Mouse (Mus musculus): Measurements from ENCODE around the gene Ttc5.
"Not testable (repeated sequence)": the region's sequence is repeated elsewhere in the genome, so short reads cannot be mapped to it uniquely, and the experiment has no call there.

Gene Ttc5

GRCm38 (mm10) chr14:50785251-50785637 lies at the start of gene Ttc5:
Ttc5 (minus strand) TSS chr14:50785519.
- TF ChIP-seq NANOG (IDR thresholded peaks at IDR 0.05; ENCODE audit: borderline replicate concordance, low read length) (no peak), CTCF (conservative IDR thresholded peaks at IDR 0.05; ENCODE audit: low read length) (peak; percentile 91), POU5F1 (IDR thresholded peaks at IDR 0.05; ENCODE audit: borderline replicate concordance, low read length) (no peak)
- Histone ChIP-seq H3K27me3 (ENCODE audit: insufficient read depth, low read length) (no peaks in the 10 kb centered on the region), H3K9me3 (ENCODE audit: low read length) (no peaks in the 10 kb centered on the region), H3K36me3 (ENCODE audit: insufficient read depth, low read length) (peaks cover 36% of the 10 kb centered on the region), H3K4me3 (replicated peaks; ENCODE audit: low read length) (peak within 1 kb of the TSS; percentile 94), H3K4me1 (replicated peaks; ENCODE audit: low read depth, low read length) (peaks cover 40% of the 10 kb centered on the region)

GRCm38 (mm10) chr14:50834435-50834834 lies 49.1 kb upstream of the Ttc5 start:
- H3K4me1 ChIP-seq (replicated peaks; ENCODE audit: low read depth, low read length): peaks cover 21% of the 10 kb centered on the region
- no peak overlapping the region for H3K4me3 ChIP-seq (replicated peaks; ENCODE audit: low read length)
- H3K36me3 ChIP-seq (ENCODE audit: insufficient read depth, low read length): peaks cover 36% of the 10 kb centered on the region
- no peaks in the 10 kb centered on the region for H3K9me3 ChIP-seq (ENCODE audit: low read length)
- peaks cover 4% of the 10 kb centered on the region for H3K27me3 ChIP-seq (ENCODE audit: insufficient read depth, low read length)
- TF ChIP-seq POU5F1 (IDR thresholded peaks at IDR 0.05; ENCODE audit: borderline replicate concordance, low read length) (no peak), NANOG (IDR thresholded peaks at IDR 0.05; ENCODE audit: borderline replicate concordance, low read length) (no peak), CTCF (conservative IDR thresholded peaks at IDR 0.05; ENCODE audit: low read length) (no peak)

GRCm38 (mm10) chr14:50833964-50834363 lies 48.6 kb upstream of the Ttc5 start:
- H3K36me3 ChIP-seq (ENCODE audit: insufficient read depth, low read length): peaks cover 36% of the 10 kb centered on the region
- peaks cover 7% of the 10 kb centered on the region for H3K27me3 ChIP-seq (ENCODE audit: insufficient read depth, low read length)
- H3K4me3 ChIP-seq (replicated peaks; ENCODE audit: low read length): no peak overlapping the region
- TF ChIP-seq NANOG (IDR thresholded peaks at IDR 0.05; ENCODE audit: borderline replicate concordance, low read length) (no peak), CTCF (conservative IDR thresholded peaks at IDR 0.05; ENCODE audit: low read length) (no peak), POU5F1 (IDR thresholded peaks at IDR 0.05; ENCODE audit: borderline replicate concordance, low read length) (no peak)
- peaks cover 24% of the 10 kb centered on the region for H3K4me1 ChIP-seq (replicated peaks; ENCODE audit: low read depth, low read length)
- H3K9me3 ChIP-seq (ENCODE audit: low read length): no peaks in the 10 kb centered on the region

- no peak for TF ChIP-seq CTCF (conservative IDR thresholded peaks at IDR 0.05; ENCODE audit: low read length)
- TF ChIP-seq POU5F1 (IDR thresholded peaks at IDR 0.05; ENCODE audit: borderline replicate concordance, low read length): no peak
- TF ChIP-seq NANOG (IDR thresholded peaks at IDR 0.05; ENCODE audit: borderline replicate concordance, low read length): no peak
Observed at GRCm38 (mm10) chr14:50829878-50830277, 44.6 kb upstream of the Ttc5 start.

GRCm38 (mm10) chr14:50826579-50826978 lies 41.3 kb upstream of the Ttc5 start:
- Histone ChIP-seq H3K9me3 (ENCODE audit: low read length) (no peaks in the 10 kb centered on the region), H3K4me3 (replicated peaks; ENCODE audit: low read length) (no peak overlapping the region), H3K27me3 (ENCODE audit: insufficient read depth, low read length) (peaks cover 9% of the 10 kb centered on the region), H3K4me1 (replicated peaks; ENCODE audit: low read depth, low read length) (peaks cover 12% of the 10 kb centered on the region), H3K36me3 (ENCODE audit: insufficient read depth, low read length) (peaks cover 38% of the 10 kb centered on the region)
- TF ChIP-seq NANOG (IDR thresholded peaks at IDR 0.05; ENCODE audit: borderline replicate concordance, low read length) (no peak), POU5F1 (IDR thresholded peaks at IDR 0.05; ENCODE audit: borderline replicate concordance, low read length) (no peak), CTCF (conservative IDR thresholded peaks at IDR 0.05; ENCODE audit: low read length) (no peak)

More at GRCm38 (mm10) chr14:50829878-50830277, 44.6 kb upstream of the Ttc5 start:
- peaks cover 12% of the 10 kb centered on the region for H3K4me1 ChIP-seq (replicated peaks; ENCODE audit: low read depth, low read length)
- peaks cover 9% of the 10 kb centered on the region for H3K27me3 ChIP-seq (ENCODE audit: insufficient read depth, low read length)
- no peak overlapping the region for H3K4me3 ChIP-seq (replicated peaks; ENCODE audit: low read length)
- peaks cover 19% of the 10 kb centered on the region for H3K36me3 ChIP-seq (ENCODE audit: insufficient read depth, low read length)
- H3K9me3 ChIP-seq (ENCODE audit: low read length): no peaks in the 10 kb centered on the region

- Histone ChIP-seq H3K9me3 (ENCODE audit: low read length) (no peaks in the 10 kb centered on the region), H3K4me3 (replicated peaks; ENCODE audit: low read length) (no peak overlapping the region), H3K4me1 (replicated peaks; ENCODE audit: low read depth, low read length) (peaks cover 4% of the 10 kb centered on the region; the same call in 1 of the 2 replicates), H3K27me3 (ENCODE audit: insufficient read depth, low read length) (peaks cover 5% of the 10 kb centered on the region; the same call in 1 of the 2 replicates), H3K36me3 (ENCODE audit: insufficient read depth, low read length) (peaks cover 56% of the 10 kb centered on the region)
- no peak for TF ChIP-seq POU5F1 (IDR thresholded peaks at IDR 0.05; ENCODE audit: borderline replicate concordance, low read length)
Observed at GRCm38 (mm10) chr14:50824219-50824618, 38.9 kb upstream of the Ttc5 start.

GRCm38 (mm10) chr14:50823240-50823639 lies 37.9 kb upstream of the Ttc5 start:
- no peaks in the 10 kb centered on the region for H3K9me3 ChIP-seq (ENCODE audit: low read length)
- H3K36me3 ChIP-seq (ENCODE audit: insufficient read depth, low read length): peaks cover 65% of the 10 kb centered on the region
- no peak for TF ChIP-seq POU5F1 (IDR thresholded peaks at IDR 0.05; ENCODE audit: borderline replicate concordance, low read length)
- TF ChIP-seq CTCF (conservative IDR thresholded peaks at IDR 0.05; ENCODE audit: low read length): peak; percentile 34
- TF ChIP-seq NANOG (IDR thresholded peaks at IDR 0.05; ENCODE audit: borderline replicate concordance, low read length): no peak
- H3K4me1 ChIP-seq (replicated peaks; ENCODE audit: low read depth, low read length): no peaks in the 10 kb centered on the region
- no peaks in the 10 kb centered on the region for H3K27me3 ChIP-seq (ENCODE audit: insufficient read depth, low read length)
- no peak overlapping the region for H3K4me3 ChIP-seq (replicated peaks; ENCODE audit: low read length)

GRCm38 (mm10) chr14:50813060-50813459 lies 27.7 kb upstream of the Ttc5 start:
- Histone ChIP-seq H3K4me1 (replicated peaks; ENCODE audit: low read depth, low read length) (peaks cover 19% of the 10 kb centered on the region), H3K36me3 (ENCODE audit: insufficient read depth, low read length) (peaks cover 81% of the 10 kb centered on the region), H3K4me3 (replicated peaks; ENCODE audit: low read length) (no peak overlapping the region), H3K27me3 (ENCODE audit: insufficient read depth, low read length) (no peaks in the 10 kb centered on the region), H3K9me3 (ENCODE audit: low read length) (no peaks in the 10 kb centered on the region)
- TF ChIP-seq CTCF (conservative IDR thresholded peaks at IDR 0.05; ENCODE audit: low read length) (no peak), POU5F1 (IDR thresholded peaks at IDR 0.05; ENCODE audit: borderline replicate concordance, low read length) (no peak)

- no peaks in the 10 kb centered on the region for H3K27me3 ChIP-seq (ENCODE audit: insufficient read depth, low read length)
- TF ChIP-seq NANOG (IDR thresholded peaks at IDR 0.05; ENCODE audit: borderline replicate concordance, low read length): no peak
- no peak for TF ChIP-seq POU5F1 (IDR thresholded peaks at IDR 0.05; ENCODE audit: borderline replicate concordance, low read length)
- no peak for TF ChIP-seq CTCF (conservative IDR thresholded peaks at IDR 0.05; ENCODE audit: low read length)
- H3K4me3 ChIP-seq (replicated peaks; ENCODE audit: low read length): peak within 1 kb of the TSS; percentile 89
- H3K36me3 ChIP-seq (ENCODE audit: insufficient read depth, low read length): peaks cover 48% of the 10 kb centered on the region
- no peaks in the 10 kb centered on the region for H3K9me3 ChIP-seq (ENCODE audit: low read length)
- peaks cover 27% of the 10 kb centered on the region for H3K4me1 ChIP-seq (replicated peaks; ENCODE audit: low read depth, low read length)
Observed at GRCm38 (mm10) chr14:50807487-50808072, 22.3 kb upstream of the Ttc5 start, which contains the start of the genes Ccnb1ip1 and Parp2. Ccnb1ip1 (minus strand) TSS chr14:50807732. Parp2 (plus strand) TSS chr14:50807841.

GRCm38 (mm10) chr14:50806469-50806868 lies 21.1 kb upstream of the Ttc5 start:
- H3K4me3 ChIP-seq (replicated peaks; ENCODE audit: low read length): peak overlapping the region; percentile 49
- not testable (repeated sequence) for H3K9me3 ChIP-seq (ENCODE audit: low read length); H3K27me3 ChIP-seq (ENCODE audit: insufficient read depth, low read length)
- peaks cover 36% of the 10 kb centered on the region for H3K4me1 ChIP-seq (replicated peaks; ENCODE audit: low read depth, low read length)
- peaks cover 48% of the 10 kb centered on the region for H3K36me3 ChIP-seq (ENCODE audit: insufficient read depth, low read length)

All from E14TG2a.4 (cell line).